Mouse (Mus musculus) forebrain, embryonic 14.5 days (tissue): Measurements from ENCODE around the gene Necab2. TPM values are rescaled to one million over a fixed set of nuclear protein-coding genes. Genes with fewer than 3 reads are reported as not detected.

ENCODE experiments used
- ATAC-seq: fragments of 200-750 bp; cut with Nextera tagmentation; 2 replicates; pipeline ENCODE4 v1.8.0; 2017; ENCODE audit warnings: mild to moderate bottlenecking, moderate library complexity
- DNase-seq: peaks from one replicate; pipeline ENCODE4 v3.0.0-alpha.2; 2015; ENCODE audit warnings: low spot score
- H3K27ac ChIP-seq: fragments of 300-500 bp; sonication (generic); 2 replicates; pipeline ENCODE4 v1.5.1; 2014; ENCODE audit warnings: low read depth, mild to moderate bottlenecking, control low read depth, low read length, moderate library complexity
- H3K27me3 ChIP-seq: fragments of 300-500 bp; sonication (generic); replicated peaks from 2 replicates; pipeline ENCODE4 v1.6.1; 2014; ENCODE audit warnings: low read length, control low read depth, mixed read lengths; ENCODE audit not compliant: control insufficient read depth, insufficient read depth
- H3K36me3 ChIP-seq: fragments of 300-500 bp; sonication (generic); 2 replicates; pipeline ENCODE4 v1.6.1; 2014; ENCODE audit warnings: low read length, control low read depth; ENCODE audit not compliant: control insufficient read depth, insufficient read depth
- H3K4me1 ChIP-seq: fragments of 300-500 bp; sonication (generic); 2 replicates; pipeline ENCODE4 v1.6.1; 2014; ENCODE audit warnings: antibody characterized with exemption, low read length, control low read depth; ENCODE audit not compliant: control insufficient read depth, insufficient read depth
- H3K4me2 ChIP-seq: fragments of 300-500 bp; sonication (generic); 2 replicates; pipeline ENCODE4 v1.6.1; 2014; ENCODE audit warnings: mild to moderate bottlenecking, control low read depth, low read length
- H3K4me3 ChIP-seq: fragments of 300-500 bp; sonication (generic); 2 replicates; pipeline ENCODE4 v1.5.1; 2014; ENCODE audit warnings: low read depth, low read length, control low read depth
- H3K9ac ChIP-seq: fragments of 300-500 bp; sonication (generic); 2 replicates; pipeline ENCODE4 v1.6.1; 2014; ENCODE audit warnings: mild to moderate bottlenecking, low read length, control low read depth, moderate library complexity
- H3K9me3 ChIP-seq: fragments of 300-500 bp; sonication (generic); replicated peaks from 2 replicates; pipeline ENCODE4 v1.6.1; 2016; ENCODE audit warnings: low read length, control low read depth, mixed read lengths; ENCODE audit not compliant: control insufficient read depth
- whole genome bisulfite sequencing: fragments of 180-500 bp; shearing (Covaris S2); extraction: QIAGEN DNeasy Blood & Tissue Kit; methylation state at CpG from one replicate; pipeline ENCODE4 v1.1.7; 2014; 5-methylcytosine and 5-hydroxymethylcytosine counted together
- polyA plus RNA-seq: library from polyadenylated mRNA; unstranded; fragments of >200 nt; fragmentation: Nextera tagmentation; extraction: Ambion mirVana; gene quantifications from 2 replicates; pipeline ENCODE4 v1.2.1, GENCODE M21; 2014

Gene Necab2
- polyA plus RNA-seq: 16.9 and 19.5 TPM in 2 replicates

DNA sequence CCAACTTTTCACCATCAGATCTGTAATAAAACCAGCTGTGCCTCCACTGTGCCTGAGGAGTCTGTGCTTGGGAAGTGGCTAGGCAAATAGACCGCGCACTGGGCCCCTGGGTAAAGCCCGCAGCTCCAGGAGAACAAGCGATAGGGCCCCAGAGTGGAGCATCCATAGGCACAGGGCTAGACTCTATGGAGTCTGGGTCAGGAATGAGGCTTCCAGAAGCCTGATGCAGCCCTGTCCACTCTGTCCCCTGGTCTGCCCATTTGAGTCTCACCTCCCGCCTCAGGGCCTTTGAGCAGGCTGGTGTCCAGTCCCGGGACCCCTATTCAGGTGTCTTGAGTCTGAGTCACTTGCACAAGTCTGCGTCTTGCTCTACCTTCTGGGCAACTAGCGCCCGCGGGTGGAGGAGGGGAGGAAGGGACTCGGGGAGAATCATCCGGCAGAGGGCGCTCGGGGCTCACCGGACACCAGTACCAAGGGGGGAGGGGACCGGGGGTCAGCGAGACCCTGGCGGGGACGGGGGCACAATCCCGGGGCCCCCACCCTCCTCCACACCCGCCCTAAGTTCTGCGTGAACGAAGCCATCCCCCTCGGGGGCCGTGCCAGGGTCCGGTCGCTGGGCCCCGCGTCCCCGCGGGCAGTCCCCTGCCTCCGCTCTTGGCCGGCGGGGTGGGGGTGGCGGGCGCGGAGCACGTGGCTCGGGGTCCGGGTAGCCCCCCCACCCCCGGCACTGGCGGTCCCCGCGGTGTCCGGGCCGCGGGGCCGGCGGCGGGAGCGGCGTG is at the start of gene Necab2:
TSS of gene Necab2 (plus strand) at position 509 of the 779 bp plus-strand sequence.
- peak; percentile 85 for DNase-seq
- H3K27me3 ChIP-seq: peaks cover 2% of the 10 kb centered on the region; the same call in 1 of the 2 replicates
- H3K9ac ChIP-seq: peak within 1 kb of the TSS; percentile 75
- H3K4me1 ChIP-seq: no peaks in the 10 kb centered on the region
- no peaks in the 10 kb centered on the region for H3K36me3 ChIP-seq
- WGBS: 2% methylated on average over 39 of the region's 52 CpGs
- ATAC-seq: peak; percentile 79
- H3K4me3 ChIP-seq: peak within 1 kb of the TSS; percentile 61
- H3K9me3 ChIP-seq: no peaks in the 10 kb centered on the region
- H3K27ac ChIP-seq: no peak within 1 kb of the TSS
- peak within 1 kb of the TSS; percentile 90 for H3K4me2 ChIP-seq

DNA sequence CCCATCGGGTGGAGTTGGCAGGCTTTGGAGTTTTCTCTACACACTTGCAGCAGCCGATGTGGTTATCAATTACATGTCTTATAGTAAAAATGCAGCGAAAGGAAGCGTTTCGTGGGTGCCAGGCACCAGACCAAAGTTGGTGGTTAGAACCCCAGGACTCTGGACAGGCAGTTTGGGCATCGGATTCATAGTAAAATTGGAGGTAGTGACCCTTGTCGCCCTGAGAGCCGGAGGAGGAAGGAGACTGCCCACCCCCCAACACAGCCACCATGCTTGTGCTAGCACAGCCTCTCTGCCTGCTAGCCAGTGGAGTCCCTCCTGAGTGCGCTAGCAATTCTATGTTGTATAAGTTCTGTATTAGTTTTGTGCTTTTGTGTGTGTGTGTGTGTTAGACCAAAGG is 48.0 kb upstream of the Necab2 start:
- Histone ChIP-seq H3K27ac (no peak overlapping the region), H3K9ac (no peak overlapping the region), H3K9me3 (no peaks in the 10 kb centered on the region), H3K36me3 (peaks cover 7% of the 10 kb centered on the region; the same call in 1 of the 2 replicates), H3K4me3 (no peak overlapping the region), H3K4me2 (no peak overlapping the region), H3K4me1 (peaks cover 7% of the 10 kb centered on the region), H3K27me3 (no peaks in the 10 kb centered on the region)
- DNase-seq (no peak), ATAC-seq (no peak)
- 85% methylated on average over 9 of the region's 9 CpGs for WGBS

DNA sequence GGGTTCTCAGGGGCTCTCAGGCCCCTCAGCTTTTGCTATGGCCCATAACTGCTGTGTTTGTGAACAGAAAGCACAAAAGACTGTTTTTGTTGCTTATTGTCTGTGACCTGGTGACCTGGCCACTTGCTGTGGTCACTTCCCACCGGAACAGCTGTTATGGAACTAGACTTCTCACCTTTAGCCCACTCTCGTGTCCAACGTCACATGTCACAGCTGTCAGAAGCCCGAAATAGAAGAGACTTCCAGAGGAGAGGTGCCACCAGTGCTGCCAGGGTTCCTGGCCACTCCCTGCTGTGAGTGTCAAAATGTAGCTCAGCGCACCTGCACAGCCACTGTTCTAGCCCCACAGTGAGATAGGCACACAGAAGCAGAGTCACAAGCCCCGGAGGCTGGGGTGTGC is 47.3 kb upstream of the Necab2 start:
- ATAC-seq (no peak), DNase-seq (no peak)
- peaks cover 7% of the 10 kb centered on the region for H3K4me1 ChIP-seq
- H3K4me3 ChIP-seq: no peak overlapping the region
- H3K9ac ChIP-seq: no peak overlapping the region
- 79% methylated on average over 6 of the region's 6 CpGs for WGBS
- H3K27ac ChIP-seq: no peak overlapping the region
- peaks cover 11% of the 10 kb centered on the region; the same call in 1 of the 2 replicates for H3K36me3 ChIP-seq
- no peak overlapping the region for H3K4me2 ChIP-seq
- no peaks in the 10 kb centered on the region for H3K9me3 ChIP-seq
- H3K27me3 ChIP-seq: no peaks in the 10 kb centered on the region

DNA sequence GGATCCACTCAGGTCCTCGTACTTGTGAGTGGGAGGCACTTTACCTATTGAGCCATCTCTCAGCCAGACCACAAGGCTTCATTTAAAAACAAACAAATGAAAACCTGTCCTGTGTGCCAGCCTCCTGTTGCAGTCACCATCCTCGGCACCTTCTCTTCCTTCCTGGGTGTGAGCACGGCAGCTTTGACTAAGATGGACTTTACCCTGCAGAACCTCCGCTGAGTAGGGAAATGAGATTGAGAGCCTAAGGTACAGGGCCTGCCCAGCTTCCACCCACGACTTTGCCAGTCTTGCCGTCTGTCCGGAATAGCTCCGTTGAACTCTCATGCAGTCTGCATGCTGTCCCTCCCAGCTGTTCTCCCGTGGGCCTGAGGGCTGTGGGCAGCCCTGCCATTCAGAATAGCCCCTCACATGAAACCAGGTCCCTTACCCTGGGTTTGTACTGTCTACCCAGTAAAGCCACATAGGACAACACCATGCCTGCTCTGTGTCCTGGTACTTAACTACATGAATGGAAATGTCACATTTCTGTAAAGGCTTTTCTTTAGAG is 46.3 kb upstream of the Necab2 start:
- Histone ChIP-seq H3K4me2 (no peak overlapping the region), H3K9ac (no peak overlapping the region), H3K36me3 (peaks cover 13% of the 10 kb centered on the region; the same call in 1 of the 2 replicates), H3K27ac (no peak overlapping the region), H3K4me3 (no peak overlapping the region), H3K9me3 (no peaks in the 10 kb centered on the region), H3K4me1 (peaks cover 7% of the 10 kb centered on the region), H3K27me3 (no peaks in the 10 kb centered on the region)
- DNase-seq (no peak), ATAC-seq (no peak)
- WGBS: 86% methylated on average over 9 of the region's 9 CpGs

DNA sequence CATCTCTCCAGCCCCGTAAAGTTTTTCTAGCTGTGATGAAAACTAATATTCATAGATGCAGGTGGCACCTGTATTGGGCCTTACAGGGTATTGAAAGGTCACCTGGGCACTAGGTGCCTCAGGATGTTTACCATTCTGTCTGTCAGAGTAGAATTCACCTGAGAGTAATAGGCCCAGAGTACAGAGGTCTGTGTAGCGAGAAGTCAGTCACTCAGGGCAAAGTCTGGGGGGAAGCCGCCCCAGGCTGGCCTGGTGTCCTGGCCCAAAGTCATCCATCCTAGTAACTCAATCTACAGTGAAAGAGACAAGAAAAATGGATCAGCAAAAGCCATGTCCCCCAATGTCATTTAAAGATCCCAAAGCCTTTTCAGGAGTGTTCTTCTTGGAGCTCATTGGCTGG is 45.6 kb upstream of the Necab2 start:
- Histone ChIP-seq H3K4me1 (peaks cover 2% of the 10 kb centered on the region), H3K27me3 (no peaks in the 10 kb centered on the region), H3K4me2 (no peak overlapping the region), H3K9ac (no peak overlapping the region), H3K4me3 (no peak overlapping the region), H3K27ac (no peak overlapping the region), H3K9me3 (no peaks in the 10 kb centered on the region), H3K36me3 (peaks cover 14% of the 10 kb centered on the region; the same call in 1 of the 2 replicates)
- 87% methylated on average over 3 of the region's 3 CpGs for WGBS
- no peak for DNase-seq
- no peak for ATAC-seq

DNA sequence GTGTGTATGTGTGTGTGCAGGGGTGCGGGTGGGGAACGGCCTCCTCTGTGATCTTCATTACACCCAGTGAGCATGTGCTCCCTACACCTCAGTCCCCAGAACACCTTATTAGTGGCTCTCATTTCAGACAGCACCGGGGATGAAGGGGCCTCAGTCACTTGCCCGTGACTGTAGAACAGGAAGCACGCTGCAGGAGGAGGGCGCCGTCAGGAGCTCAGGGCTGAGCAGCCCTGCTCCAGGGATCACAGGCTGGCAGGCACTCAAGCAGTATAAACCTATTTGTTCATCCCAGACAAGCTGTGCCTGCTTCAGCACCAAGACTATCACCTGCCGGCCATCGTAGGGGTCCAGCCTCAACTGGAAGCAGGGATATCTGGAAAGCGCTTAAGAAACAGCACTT is 42.6 kb upstream of the Necab2 start:
- DNase-seq (no peak), ATAC-seq (no peak)
- H3K9me3 ChIP-seq: no peaks in the 10 kb centered on the region
- no peak overlapping the region for H3K9ac ChIP-seq
- H3K4me1 ChIP-seq: no peaks in the 10 kb centered on the region
- H3K4me2 ChIP-seq: no peak overlapping the region
- H3K36me3 ChIP-seq: peaks cover 30% of the 10 kb centered on the region
- H3K27me3 ChIP-seq: no peaks in the 10 kb centered on the region
- no peak overlapping the region for H3K4me3 ChIP-seq
- 79% methylated on average over 10 of the region's 10 CpGs for WGBS
- H3K27ac ChIP-seq: no peak overlapping the region

DNA sequence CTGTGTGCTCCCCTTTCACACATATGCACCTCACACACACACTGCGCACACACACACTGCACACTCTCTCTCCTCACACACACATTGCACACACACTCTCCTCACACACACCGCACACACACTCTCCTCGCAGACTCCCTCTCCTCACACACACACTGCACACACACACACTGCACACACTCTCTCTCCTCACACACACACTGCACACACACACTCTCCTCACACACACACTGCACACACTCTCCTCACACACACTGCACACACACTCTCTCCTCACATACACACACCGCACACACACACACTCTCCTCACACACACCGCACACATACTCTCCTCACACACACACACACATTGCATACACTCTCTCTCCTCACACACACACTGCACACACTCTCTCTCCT is 41.9 kb upstream of the Necab2 start:
- Histone ChIP-seq H3K9ac (no peak overlapping the region), H3K27me3 (no peaks in the 10 kb centered on the region), H3K4me2 (no peak overlapping the region), H3K9me3 (no peaks in the 10 kb centered on the region), H3K4me3 (no peak overlapping the region), H3K27ac (no peak overlapping the region), H3K4me1 (no peaks in the 10 kb centered on the region), H3K36me3 (peaks cover 38% of the 10 kb centered on the region)
- 93% methylated on average over 5 of the region's 5 CpGs for WGBS
- ATAC-seq (no peak), DNase-seq (no peak)

DNA sequence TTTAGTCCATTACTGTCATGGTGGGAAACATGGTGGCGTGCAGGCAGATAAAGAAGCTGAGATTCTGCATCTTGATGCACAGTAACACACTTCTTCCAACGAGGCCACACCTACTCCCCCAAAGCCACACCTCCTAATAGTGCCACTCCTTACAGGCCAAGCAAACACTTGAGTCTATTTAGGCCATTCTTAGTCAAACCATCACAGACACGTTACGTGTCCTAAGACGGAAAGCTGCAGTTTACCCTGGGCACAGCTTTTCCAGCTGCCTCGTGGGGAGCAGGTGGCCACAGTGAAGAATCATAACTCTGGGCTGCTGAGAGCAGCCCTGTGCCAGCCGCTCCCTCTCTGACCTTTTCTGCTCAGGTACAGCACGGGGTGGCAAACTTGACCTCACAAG is 38.2 kb upstream of the Necab2 start:
- peaks cover 49% of the 10 kb centered on the region for H3K36me3 ChIP-seq

More for the DNA sequence above, 38.2 kb upstream of the Necab2 start:
- Histone ChIP-seq H3K9me3 (no peaks in the 10 kb centered on the region), H3K27me3 (no peaks in the 10 kb centered on the region), H3K4me3 (no peak overlapping the region), H3K27ac (no peak overlapping the region), H3K4me1 (no peaks in the 10 kb centered on the region), H3K9ac (no peak overlapping the region), H3K4me2 (no peak overlapping the region)
- DNase-seq: no peak
- 87% methylated on average over 8 of the region's 8 CpGs for WGBS
- no peak for ATAC-seq
